Mouse (Mus musculus): ENCODE measurements around the gene C3.
A peak's percentile ranks its signal among the peaks of the same experiment; 100 is the strongest.

The C3 gene

DNA sequence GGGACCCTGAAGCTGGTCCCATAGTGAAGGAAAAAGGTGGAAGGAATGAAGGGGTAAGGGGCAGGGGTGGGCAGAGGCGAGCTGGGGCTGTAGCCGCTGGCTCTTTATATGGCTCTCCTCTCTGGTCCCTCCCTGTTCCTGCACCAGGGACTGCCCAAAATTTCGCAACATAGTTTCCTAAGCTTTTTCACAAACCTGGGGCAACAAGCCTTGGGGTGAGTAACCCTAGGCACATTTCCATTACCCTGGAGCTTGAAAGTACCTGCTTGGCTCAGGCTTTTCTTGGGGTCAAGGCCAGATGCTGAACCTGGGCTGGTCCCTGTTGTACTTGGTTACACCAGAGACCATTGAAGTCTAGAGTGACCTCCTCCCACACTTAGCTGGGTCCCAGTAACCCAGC is at the start of gene C3:
Gene C3 (minus strand): TSS at position 123 of the 400 bp plus-strand sequence.
- no peak for DNase-seq (ENCODE audit: extremely low spot score, low read depth, low spot score)

DNA sequence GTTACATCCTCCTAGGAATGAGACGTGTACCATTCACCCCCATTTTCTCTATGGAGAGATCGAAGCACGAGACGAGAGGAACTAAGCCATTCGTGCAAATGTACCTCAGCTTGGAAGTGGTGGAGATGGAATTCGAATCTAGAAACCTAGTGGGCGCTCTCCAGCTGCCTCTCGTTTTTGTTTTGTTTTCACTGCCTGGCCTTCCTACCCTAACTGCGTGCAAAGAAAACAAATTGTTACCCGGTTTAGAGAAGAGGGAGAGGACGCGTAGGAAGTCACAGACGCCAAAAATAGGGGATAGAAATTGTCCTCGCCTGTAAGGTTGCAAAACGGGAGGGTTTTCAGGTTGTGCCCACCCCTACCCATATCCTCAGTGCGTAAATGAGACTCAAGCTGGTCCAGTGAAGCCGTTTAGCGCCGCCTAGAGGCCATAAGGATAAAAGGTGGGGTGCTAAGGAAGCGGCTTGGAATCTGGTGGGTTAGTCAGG is 48.7 kb upstream of the C3 start:
- peak; percentile 67 for DNase-seq (ENCODE audit: extremely low spot score, low read depth, low spot score)

DNA sequence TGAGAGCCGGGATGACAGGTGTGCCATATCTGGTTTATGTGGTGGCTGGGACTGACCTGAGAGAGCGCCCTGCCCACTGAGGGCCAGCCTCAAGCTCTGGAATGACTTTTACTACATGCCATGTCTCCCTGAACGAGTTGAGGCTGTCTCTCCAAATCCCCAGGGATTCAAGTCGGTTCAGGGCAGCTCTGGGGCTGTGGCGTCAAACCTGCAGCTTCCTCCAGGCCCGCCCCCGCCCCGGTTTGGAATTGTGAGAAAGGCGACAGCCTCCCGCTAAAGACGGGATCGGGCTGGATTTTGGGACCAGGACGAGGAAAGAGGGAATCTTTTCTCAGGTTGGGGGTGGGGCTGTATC is 48.0 kb upstream of the C3 start:
- no peak for DNase-seq (ENCODE audit: extremely low spot score, low read depth, low spot score)

DNA sequence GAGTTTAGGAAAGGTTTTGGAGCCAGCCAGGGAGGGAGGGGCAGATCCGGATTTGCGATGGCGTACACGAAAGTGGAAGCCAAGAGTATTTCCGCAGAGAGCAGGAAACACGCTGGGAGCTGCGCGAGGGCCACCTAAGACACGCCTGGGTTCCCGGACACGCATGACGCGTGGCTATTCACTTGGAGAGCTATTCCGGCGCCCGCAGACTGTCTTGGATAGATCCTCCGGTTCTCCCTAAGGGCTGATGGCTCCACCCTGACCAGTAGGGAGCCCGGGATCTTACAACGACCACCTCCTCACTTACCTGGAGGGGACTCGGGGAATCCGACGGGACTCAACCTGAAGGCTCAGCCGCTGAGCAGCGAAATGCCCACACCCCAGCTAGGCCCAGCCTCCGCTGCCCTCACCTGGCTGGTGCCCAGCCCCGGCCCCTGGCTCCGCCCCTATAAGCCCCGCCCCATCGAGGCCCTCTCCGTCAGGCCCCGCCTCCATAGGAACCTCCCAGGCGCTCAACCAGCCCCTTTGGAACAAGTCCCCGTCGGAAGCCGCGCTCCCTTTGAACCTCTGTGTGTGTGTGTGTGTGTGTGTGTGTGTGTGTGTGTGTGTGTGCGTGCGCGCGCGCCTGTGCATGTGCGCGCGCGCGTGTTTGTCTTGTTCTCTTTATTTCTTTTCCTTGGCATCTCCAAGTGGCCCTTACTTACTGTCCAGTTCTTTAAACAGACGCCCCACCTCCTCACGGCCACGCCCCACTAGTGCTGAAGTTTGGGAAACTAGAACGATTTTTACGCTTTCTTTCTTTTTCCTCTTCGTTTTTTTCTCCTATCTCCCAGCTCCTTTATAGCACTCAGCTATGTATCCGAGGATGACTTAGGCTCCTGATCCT is 47.4 kb upstream of the C3 start:
- DNase-seq (ENCODE audit: extremely low spot score, low read depth, low spot score), result no peak

DNA sequence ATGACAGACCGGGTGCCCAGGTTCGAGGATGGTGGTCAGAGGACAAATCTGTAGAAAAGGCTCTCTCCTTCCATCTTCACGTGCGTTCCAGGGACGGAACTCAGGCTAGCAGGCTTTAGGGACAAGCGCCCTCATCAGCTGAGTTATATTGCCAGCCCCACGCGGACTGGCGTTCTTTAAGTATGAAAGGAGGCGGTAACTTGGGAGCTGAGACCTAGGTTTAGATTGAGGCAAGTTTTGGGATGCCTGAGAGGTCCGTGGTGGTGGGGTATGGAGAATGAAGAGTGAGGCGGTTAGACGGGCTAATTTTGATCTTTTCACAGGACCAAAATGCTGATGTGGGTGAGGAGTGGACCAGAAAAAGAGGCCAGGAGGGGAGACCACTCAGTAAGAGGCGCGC is 46.8 kb upstream of the C3 start:
- no peak for DNase-seq (ENCODE audit: extremely low spot score, low read depth, low spot score)

DNA sequence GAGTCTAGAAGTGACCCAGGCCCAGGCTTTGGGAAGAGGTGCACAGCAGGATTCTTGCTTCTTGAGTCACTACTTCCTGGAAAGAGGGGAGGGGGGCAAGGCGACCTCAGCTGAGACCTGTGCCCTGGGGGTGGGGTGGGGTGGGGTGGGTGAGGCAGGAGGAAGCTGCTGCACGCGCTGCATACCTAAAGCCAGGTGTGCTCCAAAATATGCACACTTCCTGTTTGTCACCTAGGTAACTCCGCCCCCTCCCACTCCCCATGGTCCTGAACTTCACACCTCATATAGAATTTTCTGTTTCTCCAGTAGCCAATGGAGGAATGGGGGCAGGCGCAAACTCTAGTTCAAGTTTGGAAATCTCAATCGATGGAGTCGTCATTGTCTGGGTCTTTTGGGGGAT is 45.9 kb upstream of the C3 start:
- no peak for DNase-seq (ENCODE audit: extremely low spot score, low read depth, low spot score)

DNA sequence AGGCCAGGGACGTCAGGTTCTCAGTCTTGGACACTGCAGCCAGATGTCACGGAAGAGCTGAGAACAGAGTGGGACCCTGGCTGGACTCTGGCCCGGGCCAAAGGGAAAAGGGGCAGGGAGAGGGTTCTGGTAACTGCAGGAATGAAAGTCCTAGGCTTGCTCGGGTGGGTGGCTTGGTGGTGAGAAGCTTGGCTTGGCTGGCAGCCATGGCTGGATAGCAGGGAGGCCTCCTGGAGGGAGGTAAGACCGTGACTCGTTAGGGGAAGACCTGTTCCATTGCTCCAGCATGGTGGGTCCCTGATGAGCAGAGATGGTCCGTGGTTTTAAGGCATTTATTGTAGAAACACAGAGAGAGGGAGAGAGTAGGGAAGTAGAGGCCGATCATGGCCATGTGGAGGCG is 43.4 kb upstream of the C3 start:
- DNase-seq (ENCODE audit: extremely low spot score, low read depth, low spot score), result no peak

DNA sequence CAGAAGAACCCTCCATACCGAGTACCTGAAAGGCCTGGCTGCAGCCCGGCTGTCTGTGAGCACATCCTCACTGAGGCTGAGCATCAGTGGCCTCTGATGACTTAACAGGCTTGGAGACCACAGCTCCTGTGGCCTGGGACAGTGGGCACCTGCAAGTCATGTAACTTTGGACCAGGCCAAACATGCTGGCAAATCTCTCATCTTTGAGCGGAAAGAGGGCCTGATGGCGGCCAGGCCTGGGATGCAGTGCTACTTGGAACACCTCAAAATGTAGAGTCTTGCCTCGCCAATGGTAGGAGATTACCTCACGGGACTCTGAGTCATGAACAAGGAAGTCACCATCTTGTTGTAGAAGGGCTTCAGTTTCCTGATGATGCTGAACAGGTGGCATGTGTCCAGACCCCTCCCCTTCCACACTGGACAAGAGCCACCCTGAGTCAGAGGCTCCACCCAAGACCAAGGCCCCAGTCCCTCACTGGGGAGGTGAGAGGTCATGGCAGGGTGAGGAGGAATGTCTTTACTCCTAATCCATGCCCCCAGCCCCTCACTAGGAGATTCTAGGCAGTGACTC is 39.7 kb upstream of the C3 start:
- no peak for DNase-seq (ENCODE audit: extremely low spot score, low read depth, low spot score)

DNA sequence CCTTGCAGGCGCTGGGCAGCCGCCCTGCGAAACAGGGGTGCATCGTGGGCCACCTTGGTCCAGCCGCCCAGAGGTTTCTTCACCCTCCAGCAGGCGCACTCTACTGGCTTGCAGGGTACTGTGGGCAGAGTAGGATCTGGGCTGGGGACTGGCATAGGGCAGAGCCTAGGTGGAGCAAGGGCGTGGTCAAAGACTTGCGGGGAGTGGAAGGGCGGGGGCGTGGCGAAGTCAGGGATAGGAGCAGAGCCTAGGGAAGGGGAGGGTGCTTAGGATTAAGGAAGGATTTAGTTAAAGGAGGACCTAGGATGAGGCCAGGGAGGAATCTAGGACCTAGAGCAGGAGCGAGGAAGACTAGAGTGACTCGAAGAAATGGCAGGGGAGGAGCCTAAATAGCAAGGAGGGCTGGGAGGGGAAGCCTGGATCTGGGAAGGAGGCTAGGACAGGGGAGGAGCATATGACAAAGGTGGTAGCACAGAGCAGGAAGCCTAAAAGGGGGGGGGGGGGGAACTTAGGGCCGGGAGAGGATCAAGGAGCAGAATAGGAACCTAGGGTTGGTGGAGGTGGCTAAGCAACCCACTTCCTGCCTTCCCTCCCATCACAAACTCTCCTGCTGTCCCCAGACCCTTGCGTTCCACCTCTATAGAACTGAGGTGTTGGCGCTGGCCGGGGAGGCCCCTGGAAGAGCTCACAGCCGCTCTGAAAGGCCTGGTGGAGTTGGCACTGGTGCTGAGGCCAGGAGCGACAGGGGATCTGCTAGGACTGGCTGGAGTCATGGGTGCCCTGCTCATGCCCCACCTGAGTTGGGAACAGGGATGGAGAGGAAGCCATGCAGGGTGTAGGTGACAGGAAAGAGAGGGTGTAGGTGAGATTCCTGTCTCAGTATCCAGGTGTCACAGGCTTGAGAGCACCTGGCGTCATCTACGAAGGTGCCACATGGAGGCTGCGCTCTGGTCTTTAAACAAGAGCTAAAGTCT is 37.3 kb upstream of the C3 start:
- DNase-seq (ENCODE audit: extremely low spot score, low read depth, low spot score), result no peak

DNA sequence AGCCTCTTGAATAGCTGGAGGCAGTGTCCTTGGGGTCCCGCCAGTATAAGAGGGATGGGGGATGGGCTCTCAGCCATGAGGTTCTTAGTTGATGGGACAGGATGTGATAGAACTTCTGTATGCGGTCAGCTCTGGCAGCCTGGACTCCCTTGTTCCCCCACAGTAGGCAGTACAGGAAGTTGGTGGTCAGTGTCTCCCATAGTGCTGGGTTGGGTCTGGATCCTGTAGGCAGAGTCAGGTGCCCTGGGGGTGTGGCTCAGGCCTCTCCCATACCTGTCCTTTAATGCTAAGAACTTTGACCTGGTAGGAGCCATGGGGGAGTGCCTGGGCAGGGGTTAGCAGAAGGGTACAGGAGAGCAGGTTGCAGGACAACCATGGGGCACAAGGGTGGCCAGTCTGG is 36.2 kb upstream of the C3 start:
- DNase-seq (ENCODE audit: extremely low spot score, low read depth, low spot score), result no peak

DNA sequence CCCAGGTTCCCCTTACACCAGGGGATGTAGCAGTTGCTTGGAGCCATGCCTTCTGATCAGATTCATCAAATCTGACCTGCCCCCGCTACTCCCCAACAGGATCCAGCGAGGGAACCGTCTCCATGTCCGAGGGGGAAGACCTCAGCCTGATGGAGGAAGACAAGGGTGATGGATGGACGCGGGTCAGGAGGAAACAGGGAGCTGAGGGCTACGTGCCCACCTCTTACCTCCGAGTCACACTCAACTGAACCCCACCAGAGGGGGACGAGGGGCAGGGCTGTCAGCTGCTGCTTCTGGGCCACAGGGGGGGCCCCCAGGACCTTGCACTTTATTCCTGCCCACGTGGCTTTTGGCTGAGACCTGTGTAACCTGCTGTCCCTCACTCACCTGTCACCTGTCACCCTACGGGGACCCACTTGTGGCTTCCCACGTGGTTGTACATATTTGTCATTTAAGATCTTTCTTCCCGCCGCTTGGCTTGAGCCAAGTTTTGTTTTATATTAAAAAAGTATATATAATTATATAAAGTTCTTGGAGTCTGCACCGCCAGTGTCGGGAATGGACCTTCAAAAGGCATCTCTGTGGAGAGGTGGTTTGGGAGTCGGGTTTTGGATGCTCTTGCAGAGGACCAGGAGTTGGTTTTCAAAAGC is 35.1 kb upstream of the C3 start:
- DNase-seq (ENCODE audit: extremely low spot score, low read depth, low spot score), result no peak

DNA sequence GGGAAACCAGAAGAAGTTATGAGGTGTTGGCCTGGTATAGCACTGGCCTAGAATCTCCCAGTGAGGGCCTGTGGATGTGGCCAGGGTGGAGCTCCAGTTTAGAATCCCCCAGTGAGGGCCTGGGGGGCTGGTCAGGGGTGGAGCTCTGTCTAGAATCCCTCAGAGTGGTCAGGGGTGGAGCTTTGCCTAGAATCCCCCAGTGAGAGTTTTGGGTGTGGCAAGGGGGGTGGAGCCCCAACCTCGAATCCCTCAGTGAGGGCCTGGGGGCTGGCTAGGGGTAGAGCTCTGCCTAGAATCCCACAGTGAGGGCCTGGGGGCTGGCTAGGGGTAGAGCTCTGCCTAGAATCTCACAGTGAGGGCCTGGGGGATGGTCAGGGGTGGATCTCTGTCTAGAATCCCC is 33.9 kb upstream of the C3 start:
- no peak for DNase-seq (ENCODE audit: extremely low spot score, low read depth, low spot score)

DNA sequence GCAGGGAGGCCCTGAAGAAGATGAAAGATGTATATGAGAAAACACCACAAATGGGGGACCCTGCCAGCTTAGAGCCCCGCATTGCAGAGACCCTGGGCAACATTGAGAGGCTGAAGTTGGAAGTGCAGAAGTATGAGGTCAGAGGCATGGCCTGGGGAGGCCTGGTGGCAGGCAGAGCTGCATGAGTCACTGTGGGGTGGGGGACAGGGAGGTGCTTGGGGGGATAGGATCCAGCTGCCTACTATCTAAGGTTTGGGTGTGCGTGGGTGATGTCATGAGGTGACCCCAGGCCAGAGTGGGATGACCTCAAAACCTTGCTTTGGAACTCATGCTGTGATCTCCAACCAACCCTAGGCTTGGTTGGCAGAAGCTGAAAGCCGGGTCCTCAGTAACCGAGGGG is 33.4 kb upstream of the C3 start:
- no peak for DNase-seq (ENCODE audit: extremely low spot score, low read depth, low spot score)

DNA sequence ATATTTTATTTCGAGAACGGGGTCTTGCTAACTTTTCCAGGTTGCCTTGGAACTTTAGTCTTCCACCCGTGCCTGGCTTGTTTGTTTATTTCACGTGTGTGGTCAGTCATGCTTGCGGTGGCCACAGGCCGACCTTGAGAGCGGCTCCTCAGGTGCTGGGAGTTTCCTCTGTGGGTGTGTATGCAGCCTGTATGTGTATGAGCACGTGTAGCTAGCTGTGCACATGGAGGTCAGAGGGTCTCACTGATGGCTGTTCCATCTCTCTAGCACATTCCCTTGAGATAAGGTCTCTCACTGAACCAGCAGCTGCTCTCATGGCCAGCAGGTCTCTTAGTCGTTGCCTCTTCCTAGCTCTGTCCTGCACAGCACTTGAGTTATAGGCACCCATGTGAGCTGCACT is 32.4 kb upstream of the C3 start:
- DNase-seq (ENCODE audit: extremely low spot score, low read depth, low spot score), result no peak

DNA sequence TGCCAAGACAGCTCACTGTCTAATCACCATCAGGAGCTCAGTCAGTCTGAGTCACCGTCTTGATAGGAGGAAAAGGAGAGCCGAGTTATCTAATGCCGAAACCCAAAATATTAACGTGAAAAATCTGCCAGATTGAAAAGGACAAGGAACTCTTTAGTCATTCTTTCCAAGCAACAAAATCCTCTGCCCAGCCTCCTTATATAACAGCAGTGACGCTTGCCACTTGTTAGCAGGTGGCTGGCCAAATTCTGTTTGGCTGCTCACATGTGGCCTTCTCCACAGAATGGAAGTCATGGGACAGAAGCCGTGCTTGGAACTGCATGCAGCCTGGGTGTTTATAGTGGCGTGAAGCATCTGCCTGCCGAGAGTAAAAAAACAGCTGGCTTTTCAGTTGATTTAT is 31.8 kb upstream of the C3 start:
- no peak for DNase-seq (ENCODE audit: extremely low spot score, low read depth, low spot score)

DNA sequence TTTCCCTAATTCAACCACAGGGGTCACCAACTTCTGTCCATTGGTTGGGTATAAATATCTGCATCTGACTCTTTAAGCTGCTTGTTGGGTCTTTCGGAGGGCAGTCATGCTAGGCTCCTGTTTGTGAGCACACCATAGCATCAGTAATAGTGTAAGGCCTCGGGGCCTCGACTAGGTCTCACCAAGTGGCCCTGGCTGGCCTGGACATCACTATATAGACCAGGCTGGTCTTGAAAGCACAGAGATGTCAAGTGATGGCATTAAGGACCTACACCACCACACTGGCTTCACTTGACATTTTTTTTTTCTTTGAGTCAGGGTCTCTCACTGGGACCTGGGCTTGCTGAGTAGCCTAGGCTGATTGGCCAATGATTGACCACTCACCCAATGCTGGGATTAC is 30.3 kb upstream of the C3 start:
- no peak for DNase-seq (ENCODE audit: extremely low spot score, low read depth, low spot score)

DNA sequence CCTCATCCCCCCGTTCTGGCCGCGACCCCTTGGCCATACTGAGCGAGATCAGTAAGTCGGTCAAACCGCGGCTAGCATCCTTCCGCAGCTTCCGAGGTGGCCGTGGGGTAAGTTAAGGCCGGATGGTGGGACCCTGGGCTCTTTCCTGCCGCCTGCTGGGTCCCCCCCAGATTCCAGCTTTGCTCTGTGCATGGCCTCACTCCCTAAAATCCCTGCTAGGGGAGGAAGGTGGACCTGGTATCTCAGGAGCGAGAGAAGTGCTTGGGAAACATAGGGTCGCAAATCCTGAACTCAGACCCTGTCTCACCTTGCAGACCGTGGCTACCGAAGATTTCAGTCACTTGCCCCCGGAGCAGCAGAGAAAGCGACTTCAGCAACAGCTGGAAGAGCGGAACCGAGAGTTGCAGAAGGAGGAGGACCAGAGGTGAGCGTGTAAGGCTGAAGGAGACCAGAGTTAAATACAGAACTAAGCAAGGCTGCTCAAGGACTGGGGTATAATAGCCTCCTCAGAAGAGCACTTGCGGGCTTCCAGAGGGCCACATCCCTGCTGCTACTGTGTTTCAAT is 29.1 kb upstream of the C3 start:
- no peak for DNase-seq (ENCODE audit: extremely low spot score, low read depth, low spot score)

DNA sequence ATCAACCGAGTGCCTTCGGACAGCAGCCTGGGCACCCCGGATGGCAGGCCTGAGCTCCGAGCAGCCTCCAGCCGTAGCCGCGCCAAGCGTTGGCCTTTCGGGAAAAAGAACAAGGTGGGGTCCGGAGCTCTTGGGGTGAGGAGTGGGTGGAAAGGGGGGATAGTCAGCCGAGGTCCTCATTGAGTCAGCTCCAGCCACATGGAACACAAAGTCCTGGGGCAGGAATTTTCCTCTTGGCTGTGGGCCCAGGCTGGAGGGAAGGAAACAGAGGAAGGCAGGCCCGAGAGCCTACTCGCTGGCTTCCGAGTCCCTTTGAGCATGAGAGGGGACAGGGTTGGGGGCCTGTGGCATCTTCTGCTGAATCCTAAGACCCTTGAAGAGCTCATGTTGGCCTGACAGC is 27.4 kb upstream of the C3 start:
- no peak for DNase-seq (ENCODE audit: extremely low spot score, low read depth, low spot score)

DNA sequence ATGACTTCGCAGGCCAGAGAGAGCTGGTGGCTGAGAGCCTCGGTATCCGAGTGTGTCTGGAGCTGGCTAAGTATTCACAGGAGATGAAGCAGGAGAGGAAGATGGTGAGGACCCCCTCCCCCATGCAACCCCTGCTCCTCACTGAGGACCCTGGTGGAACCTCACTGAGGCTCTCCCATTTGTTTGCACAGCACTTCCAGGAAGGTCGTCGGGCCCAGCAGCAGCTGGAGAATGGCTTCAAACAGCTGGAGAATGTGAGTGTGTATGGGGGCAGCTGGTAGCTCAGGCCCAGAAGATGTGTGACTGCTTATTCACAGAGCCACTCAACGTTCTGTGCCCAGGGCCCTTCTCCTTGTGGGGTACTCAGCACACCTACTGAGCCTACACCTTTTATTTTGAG is 25.4 kb upstream of the C3 start:
- DNase-seq (ENCODE audit: extremely low spot score, low read depth, low spot score), result no peak

DNA sequence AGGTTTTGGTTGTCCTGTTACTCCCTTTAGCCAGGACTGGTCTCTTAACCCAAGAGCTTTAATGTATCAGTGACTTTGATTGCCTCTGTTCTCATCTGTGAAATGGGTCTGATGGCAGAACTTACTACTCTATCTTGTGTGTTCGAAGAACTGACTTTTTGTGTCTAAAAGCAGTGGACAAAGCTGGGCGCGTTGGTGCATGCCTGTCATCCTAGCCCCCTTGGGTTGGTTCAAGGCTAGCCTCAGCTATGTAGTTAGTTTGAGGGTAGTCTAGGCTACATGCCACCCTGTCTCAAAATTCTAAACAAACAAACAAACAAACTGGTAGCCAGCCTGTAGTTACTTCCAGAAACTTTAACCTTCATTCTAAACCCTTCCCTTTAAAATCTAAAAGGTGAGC is 23.5 kb upstream of the C3 start:
- DNase-seq (ENCODE audit: extremely low spot score, low read depth, low spot score), result no peak
